Mouse (Mus musculus) lung, adult 2 months (tissue): ENCODE results near the gene Pitpnm3.

Source experiments
- CTCF ChIP-seq: fragments of 200-500 bp; IDR thresholded peaks from 2 replicates; pipeline ENCODE4 v1.5.1; 2011; ENCODE audit warnings: mild to moderate bottlenecking, low read length, control low read depth; ENCODE audit not compliant: insufficient read depth
- POLR2A ChIP-seq: fragments of 200-500 bp; IDR thresholded peaks from 2 replicates; pipeline ENCODE4 v1.6.1; 2011; ENCODE audit warnings: low read depth, mild to moderate bottlenecking, control low read depth, low read length, borderline replicate concordance; ENCODE audit errors: extremely low read depth

GRCm38 (mm10) chr11:72147910-72148309 lies 12.3 kb upstream of the Pitpnm3 start:
- TF ChIP-seq CTCF (no peak), POLR2A (no peak)
